Comparison of ENCODE assay signal across 11 mouse cellular contexts in genomic region chr2:62460231-62460710, GRCm38 (mm10). TPM values are rescaled to one million over a fixed set of nuclear protein-coding genes. Genes with fewer than 3 reads are reported as not detected.
A peak's percentile ranks its signal among the peaks of the same experiment; 100 is the strongest.
DNase-seq lines count a peak whose midpoint lies in the region; ATAC-seq and TF ChIP-seq lines count a peak whose summit lies in the region.
"Had no signal": no experiment of that assay in that cellular context is flagged by ENCODE, and none has a peak within 500 bp of the region (broad histone marks: within the 10 kb centered on the region; RNA-seq: fewer than 3 reads in every experiment).

No protein-coding gene starts in this region.

- H3K9me3 ChIP-seq in kidney, embryonic 14.5 days (ENCODE audit: control insufficient read depth, low read length), result no peaks in the 10 kb centered on the region
- H3K9me3 ChIP-seq in G1E (replicated peaks), result peaks cover 3% of the 10 kb centered on the region
- H3K9me3 ChIP-seq: midbrain, embryonic 15.5 days had no signal

- intact Hi-C loops in gastrocnemius, adult 2 months (cut with DNase I), result no loop called here

- no peaks in the 10 kb centered on the region for H3K27me3 ChIP-seq in kidney, embryonic 14.5 days (ENCODE audit: control insufficient read depth, insufficient read depth, low read length)
- no peaks in the 10 kb centered on the region for H3K27me3 ChIP-seq in G1E (ENCODE audit: insufficient read depth, low read length)
- H3K27me3 ChIP-seq: midbrain, embryonic 15.5 days had no signal

- 52% methylated on average over 7 of the region's 7 CpGs for WGBS in kidney, embryonic 14.5 days

- no peak overlapping the region for H3K27ac ChIP-seq in kidney, embryonic 14.5 days (ENCODE audit: low read depth, low read length)
- no peak overlapping the region for H3K27ac ChIP-seq in gastrocnemius, adult 2 months
- H3K27ac ChIP-seq: hindbrain, postnatal 0 days; midbrain, embryonic 15.5 days had no signal

- no peak overlapping the region for H3K4me2 ChIP-seq in kidney, embryonic 14.5 days (replicated peaks; ENCODE audit: low read depth, low read length)
- H3K4me2 ChIP-seq: midbrain, embryonic 15.5 days had no signal

- no peak overlapping the region for H3K9ac ChIP-seq in kidney, embryonic 14.5 days (ENCODE audit: low read depth, low read length)
- H3K9ac ChIP-seq: midbrain, embryonic 15.5 days had no signal

- H3K4me1 ChIP-seq in kidney, embryonic 14.5 days (ENCODE audit: control insufficient read depth, insufficient read depth, low read length), result peaks cover 3% of the 10 kb centered on the region; the same call in 1 of the 2 replicates
- H3K4me1 ChIP-seq in G1E (ENCODE audit: insufficient read depth, low read depth, low read length), result peaks cover 39% of the 10 kb centered on the region
- H3K4me1 ChIP-seq: midbrain, embryonic 15.5 days had no signal

- TF ChIP-seq CTCF in G1E (IDR thresholded peaks at IDR 0.05; ENCODE audit: low read depth, low read length), result no peak
- TF ChIP-seq CTCF in gastrocnemius, adult 2 months (IDR thresholded peaks at IDR 0.05), result no peak

- DNase-seq in kidney, postnatal 10 days, result peak; percentile 25
- DNase-seq in A20 (ENCODE audit: low read depth, low spot score) (peak; percentile 91), G1E (ENCODE audit: low spot score) (peak; percentile 45)
- DNase-seq in lung, postnatal 36 days, result peak; percentile 50
- no peak for DNase-seq in gastrocnemius, adult 2 months
- DNase-seq in right cerebral cortex, adult 18-20 months, result no peak
- no peak for DNase-seq in testis, postnatal 10 days (ENCODE audit: low spot score)
- DNase-seq: cerebellum, postnatal 36 days had no signal

- ATAC-seq in kidney, embryonic 14.5 days (ENCODE audit: low FRiP score, low TSS enrichment), result no peak
- ATAC-seq in G1E (ENCODE audit: extremely low read depth, insufficient number of reproducible peaks, low FRiP score, poor library complexity, severe bottlenecking), result peak; percentile 86
- ATAC-seq: hindbrain, postnatal 0 days; midbrain, embryonic 15.5 days had no signal

- H3K36me3 ChIP-seq in kidney, embryonic 14.5 days (ENCODE audit: control insufficient read depth, insufficient read depth, low read length), result no peaks in the 10 kb centered on the region
- peaks cover 2% of the 10 kb centered on the region for H3K36me3 ChIP-seq in G1E (replicated peaks)
- H3K36me3 ChIP-seq: midbrain, embryonic 15.5 days had no signal

- H3K4me3 ChIP-seq in kidney, embryonic 14.5 days (ENCODE audit: low read length), result no peak overlapping the region
- H3K4me3 ChIP-seq in G1E (ENCODE audit: low read depth, low read length), result no peak overlapping the region; the same call in 1 of the 2 replicates
- H3K4me3 ChIP-seq in gastrocnemius, adult 2 months, result no peak overlapping the region
- H3K4me3 ChIP-seq: midbrain, embryonic 15.5 days had no signal

RNA-seq across cellular contexts. Expression of gene Gcg, which starts 23.2 kb away (rescaled TPM):
- polyA plus RNA-seq in kidney, embryonic 14.5 days (2014; fragmentation: Nextera tagmentation; extraction: Ambion mirVana), result not detected in 2 replicates
- total RNA-seq in G1E (2014; fragmentation: Nextera tagmentation) (1.7 TPM in 1 of 2 replicates, not detected in the other), G1E (2017) (0.16 and 0.41 TPM in 2 replicates)
- polyA plus RNA-seq in G1E (2012), result 0.05 TPM in 1 of 2 replicates, not detected in the other
- total RNA-seq in gastrocnemius, adult 2 months (2021), result not detected

RNA-seq across cellular contexts. Expression of gene Dpp4, which starts 48.2 kb away (rescaled TPM):
- polyA plus RNA-seq in kidney, embryonic 14.5 days (2014; fragmentation: Nextera tagmentation; extraction: Ambion mirVana), result 31.8 and 70.1 TPM in 2 replicates
- total RNA-seq in G1E (2014; fragmentation: Nextera tagmentation) (2.3 and 5.2 TPM in 2 replicates), G1E (2017) (0.27 and 0.70 TPM in 2 replicates)
- polyA plus RNA-seq in G1E (2012), result 0.04 TPM in 2 replicates
- total RNA-seq in gastrocnemius, adult 2 months (2021), result 1 to 10 TPM; 4.6 to 5.2 TPM

Comparison
In these comparisons a context has a peak if more than half of its experiments do, and no peak if none do; other contexts are left out.
1. DNase-seq: peak in kidney, postnatal 10 days (single experiment), A20 (single experiment), G1E (single experiment) and lung, postnatal 36 days (single experiment); none in gastrocnemius, adult 2 months (single experiment), right cerebral cortex, adult 18-20 months (single experiment) and testis, postnatal 10 days (single experiment).